Mouse (Mus musculus) adrenal gland, adult 10 weeks (tissue): ENCODE measurements around the gene Phgr1. TPM values are rescaled to one million over a fixed set of nuclear protein-coding genes. Genes with fewer than 3 reads are reported as not detected.

Experiments used
- polyA plus RNA-seq: library from polyadenylated mRNA; stranded (reverse); fragments of 350-450 nt; fragmentation: Illumina TruSeq; extraction: RNeasy Lipid Tissue Mini Kit (QIAGEN cat#74804); gene quantifications from one replicate; pipeline ENCODE4 v1.2.3, GENCODE M21; 2014; ENCODE audit warnings: low read depth, low replicate concordance

Phgr1 gene
- not detected for polyA plus RNA-seq

DNA sequence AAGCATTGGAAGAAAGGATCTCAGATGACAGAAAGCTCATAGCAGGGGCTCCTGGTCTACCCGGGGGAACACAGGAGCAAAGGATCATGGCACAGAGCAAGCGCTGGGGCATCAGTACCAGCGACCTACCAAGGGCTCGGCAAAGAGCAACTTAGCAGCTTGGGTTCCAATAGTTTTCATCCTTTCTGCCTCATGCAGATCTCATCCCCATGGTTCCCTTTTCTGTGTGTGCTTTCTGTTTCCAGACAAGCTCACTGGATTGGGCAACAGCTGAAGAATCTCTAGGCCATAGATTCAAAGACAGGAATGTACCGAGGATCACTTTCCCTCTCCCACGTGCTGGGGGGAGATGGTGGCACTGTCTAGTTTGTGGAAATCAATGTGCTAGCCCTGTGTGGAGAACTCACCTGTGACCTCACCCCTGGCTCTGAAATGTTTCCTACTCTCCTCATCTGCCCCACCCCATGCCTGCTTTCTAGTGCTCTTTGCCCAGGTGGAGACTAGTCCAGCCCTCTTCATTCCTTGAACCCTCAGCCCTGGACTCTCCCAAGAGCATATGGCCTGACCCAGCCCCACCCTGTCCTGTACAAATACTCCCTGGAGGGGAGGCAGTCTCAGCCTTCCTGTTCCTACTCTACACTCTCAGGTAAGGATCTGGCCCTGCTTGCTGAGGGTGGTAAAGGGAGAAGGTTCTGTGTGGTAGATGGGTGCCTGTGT, at the start of gene Phgr1:
TSS of gene Phgr1 (plus strand) at position 612 of the 717 bp plus-strand sequence.

GRCm38 (mm10) chr2:118728337-118728736, 44.2 kb upstream of the Phgr1 start, which contains the start of gene Plcb2:
Gene Plcb2, minus strand, starts transcription at chr2:118728438.

GRCm38 (mm10) chr2:118745232-118745884, 27.2 kb upstream of the Phgr1 start, which contains the start of gene Inafm2:
Gene Inafm2, plus strand, starts transcription at chr2:118745758.

DNA sequence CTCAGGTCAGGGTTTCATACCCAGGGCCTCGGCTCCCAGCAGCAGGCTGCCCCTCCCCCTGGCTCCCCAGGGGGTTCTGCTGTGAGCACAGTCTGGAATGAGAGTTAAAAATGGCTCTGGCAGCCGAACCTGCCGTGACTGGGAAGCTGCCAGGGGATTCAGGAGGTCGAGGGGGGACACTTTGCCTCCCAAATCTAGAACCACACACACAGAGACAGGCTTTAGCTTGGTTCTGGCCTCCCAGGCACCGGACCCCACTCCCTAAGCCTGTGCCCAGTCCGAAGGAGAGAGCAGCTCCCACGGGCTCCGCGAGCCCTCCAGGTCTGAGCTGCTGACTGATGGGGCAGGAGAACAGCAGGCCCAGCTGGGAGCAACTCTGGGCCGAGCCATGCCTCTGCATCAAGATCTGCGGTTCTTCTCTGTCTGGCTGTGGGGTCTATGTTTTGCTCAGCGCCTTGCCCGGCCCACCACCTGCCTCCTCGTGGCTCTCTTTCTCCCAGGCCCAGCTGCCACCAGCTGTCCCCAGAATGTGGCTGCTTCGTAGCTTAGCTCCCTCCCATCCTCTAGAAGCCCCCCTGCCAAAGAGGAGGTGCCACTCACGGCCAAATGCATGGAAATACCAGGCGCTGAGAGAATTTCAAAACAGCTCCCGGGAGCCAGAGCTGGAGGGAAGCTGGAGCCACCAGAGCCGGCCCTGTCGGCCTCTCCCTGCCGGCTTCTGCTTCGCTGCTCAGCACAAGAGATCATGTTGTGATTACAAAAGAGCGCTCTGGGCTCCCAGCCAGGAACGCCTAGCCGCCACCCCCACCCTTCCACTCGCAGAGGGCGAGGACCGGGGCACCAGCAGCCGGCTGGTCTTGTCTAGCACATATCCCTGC, 10.4 kb upstream of the Phgr1 start, which contains the start of gene Ccdc9b:
TSS of gene Ccdc9b (minus strand) at position 756 of the 878 bp plus-strand sequence.

DNA sequence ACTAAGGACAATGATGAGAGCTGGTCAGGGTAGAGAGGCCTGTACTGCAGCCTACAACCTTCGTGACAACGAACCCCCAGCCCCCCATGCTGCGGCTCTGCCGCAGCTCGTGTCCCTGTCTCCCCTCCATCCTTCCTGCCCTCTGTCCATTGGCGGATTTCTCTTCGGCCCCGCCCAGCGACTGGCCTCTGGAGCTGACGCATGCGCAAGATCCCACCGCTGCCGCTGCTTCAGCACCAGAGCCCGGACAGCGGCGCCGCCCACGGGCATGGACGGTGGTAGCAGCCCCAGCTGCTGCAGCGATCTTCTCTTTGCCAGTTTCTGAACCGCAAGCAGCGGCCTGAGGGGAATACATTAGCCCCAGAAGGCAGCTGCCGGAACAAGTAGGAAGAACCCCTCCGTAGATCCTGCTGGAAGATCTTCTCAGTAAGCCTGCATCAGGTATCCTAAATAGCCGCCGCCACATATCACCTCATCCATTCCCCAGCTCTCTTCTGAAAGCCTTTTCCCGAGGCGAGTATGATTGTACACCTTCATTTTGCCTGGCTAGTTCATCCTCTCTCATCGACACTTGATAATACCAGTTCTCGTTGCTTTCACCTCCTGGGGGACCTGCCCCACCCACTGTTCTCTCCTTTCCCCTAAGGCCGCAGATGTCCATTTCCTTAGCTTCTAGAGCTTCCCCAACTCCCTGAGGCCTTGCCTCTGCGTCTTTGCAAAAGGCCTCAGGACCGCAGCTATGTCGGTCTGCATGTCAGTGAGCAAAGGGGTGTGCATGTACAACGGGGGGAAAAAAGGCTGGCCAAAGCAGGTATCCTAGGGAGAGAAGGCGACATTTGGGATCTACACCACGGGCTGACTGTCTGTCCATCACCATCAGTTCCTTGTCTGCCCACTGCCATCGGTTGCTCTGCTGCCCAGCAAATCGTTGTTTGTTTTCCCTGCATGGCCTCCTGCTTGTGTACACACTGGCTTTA, 7.2 kb downstream of the Phgr1 start, which contains the start of gene Disp2:
TSS of gene Disp2 (plus strand) at position 216 of the 977 bp plus-strand sequence.

GRCm38 (mm10) chr2:118813981-118814836, 41.6 kb downstream of the Phgr1 start, which contains the start of gene Knstrn:
Gene Knstrn, plus strand, starts transcription at chr2:118814003.

Other genes with a start within 250 kb of the Phgr1 start
- gene Bmf, start 223.1 kb upstream of the Phgr1 start, polyA plus RNA-seq = 3.0 TPM
- 3.8 TPM for gene Bub1b, start 174.6 kb upstream of the Phgr1 start, polyA plus RNA-seq
- 2.3 TPM for gene Pak6, start 109.5 kb upstream of the Phgr1 start, polyA plus RNA-seq
- 0.12 TPM for gene Ankrd63, start 68.8 kb upstream of the Phgr1 start, polyA plus RNA-seq
- gene Plcb2, start 44.3 kb upstream of the Phgr1 start, polyA plus RNA-seq = 0.64 TPM
- gene Inafm2, start 27.0 kb upstream of the Phgr1 start, polyA plus RNA-seq = 35.5 TPM
- 2.0 TPM for gene Ccdc9b, start 10.1 kb upstream of the Phgr1 start, polyA plus RNA-seq
- gene Disp2, start 7.0 kb downstream of the Phgr1 start, polyA plus RNA-seq = 11.0 TPM
- gene Knstrn, start 41.2 kb downstream of the Phgr1 start, polyA plus RNA-seq = 2.3 TPM
- gene Ivd, start 89.2 kb downstream of the Phgr1 start, polyA plus RNA-seq = 81.6 TPM
- gene Bahd1, start 127.6 kb downstream of the Phgr1 start, polyA plus RNA-seq = 7.1 TPM
- 3.5 TPM for gene Chst14, start 153.7 kb downstream of the Phgr1 start, polyA plus RNA-seq